Mouse (Mus musculus) urinary bladder, adult 18-20 months (tissue): ENCODE results near the gene Cry2.

Source experiments
- DNase-seq, 2 experiments: peaks; one replicate each; pipeline ENCODE4 v3.0.0; 2022; ENCODE audit warnings: low spot score in 2 of 2, mixed read lengths in 2 of 2

The Cry2 gene

GRCm38 (mm10) chr2:92370821-92371805 is 62.7 kb downstream of the Cry2 start:
- peak; percentile 74 to 82 for DNase-seq

GRCm38 (mm10) chr2:92370375-92370774 is 63.5 kb downstream of the Cry2 start:
- DNase-seq = peak in 1 of 2 experiments; percentile 45

DNA sequence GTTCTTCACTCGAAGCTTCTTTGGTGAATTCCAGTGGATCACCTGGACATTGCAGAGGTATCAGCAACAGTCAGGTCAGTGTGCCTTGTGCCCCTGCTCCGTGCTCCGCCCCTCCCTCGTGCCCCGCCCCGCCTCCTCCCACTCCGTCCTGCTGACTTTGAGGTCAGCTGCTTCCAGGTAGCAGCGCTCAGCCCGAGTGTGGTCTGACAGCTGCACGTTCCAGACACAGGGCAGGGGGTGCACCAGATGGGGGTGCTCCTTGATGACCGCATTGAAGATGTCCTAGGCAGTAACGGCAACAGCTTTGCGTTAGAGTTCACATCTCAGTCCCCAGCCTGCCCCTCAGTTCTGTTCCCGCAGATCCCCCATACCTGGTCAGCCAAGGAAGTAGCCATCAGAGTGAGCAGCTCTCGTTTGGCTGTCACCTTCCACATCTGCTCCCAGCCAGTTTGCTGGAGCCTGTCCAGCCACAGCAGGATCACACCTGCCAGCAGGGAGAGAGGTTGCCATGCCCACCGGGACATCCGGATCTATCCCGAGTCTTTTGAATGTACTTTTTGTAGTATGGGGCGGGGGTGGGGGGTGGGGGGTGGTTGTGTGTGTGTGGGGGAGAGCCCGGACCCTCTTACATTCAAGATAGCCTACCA is 66.3 kb downstream of the Cry2 start:
- DNase-seq = no peak

- DNase-seq = no peak
Measured at GRCm38 (mm10) chr2:92365568-92365967, 68.3 kb downstream of the Cry2 start.

- DNase-seq = no peak
Measured at GRCm38 (mm10) chr2:92364086-92364485, 69.8 kb downstream of the Cry2 start.

DNA sequence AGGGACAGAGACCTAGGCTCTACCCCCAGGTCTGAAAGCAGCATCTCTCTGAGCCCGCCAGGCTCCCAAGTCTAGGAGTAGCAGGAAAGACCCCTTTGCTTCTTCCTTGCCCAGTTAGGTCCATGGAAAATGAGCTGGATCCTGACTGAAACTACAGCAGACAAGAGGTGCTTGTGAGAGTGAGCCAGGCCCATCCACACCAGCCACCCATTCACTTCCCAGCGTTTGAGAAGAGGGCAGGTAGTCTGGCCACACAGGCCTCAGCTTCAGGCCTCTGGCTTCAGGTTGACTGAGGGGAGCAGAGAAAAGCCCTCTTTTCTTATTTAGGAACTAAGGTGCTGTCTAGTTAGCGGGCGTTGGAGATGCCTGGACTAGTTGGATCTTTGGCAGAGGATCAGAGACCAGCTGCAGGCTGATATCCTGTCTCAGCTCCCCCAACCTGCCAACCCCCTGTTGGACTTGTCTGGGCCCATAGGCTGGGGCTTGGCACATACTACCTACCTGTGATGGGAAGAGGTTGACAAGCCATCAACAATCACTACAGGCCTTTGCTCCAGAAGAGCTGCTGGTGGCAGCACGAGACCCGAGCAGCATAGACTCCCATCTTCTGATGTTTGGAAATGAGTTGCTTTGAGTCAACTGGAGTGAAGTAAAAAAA is 71.1 kb downstream of the Cry2 start:
- DNase-seq = no peak

- DNase-seq = no peak
Measured at GRCm38 (mm10) chr2:92361795-92362194, 72.0 kb downstream of the Cry2 start.

DNA sequence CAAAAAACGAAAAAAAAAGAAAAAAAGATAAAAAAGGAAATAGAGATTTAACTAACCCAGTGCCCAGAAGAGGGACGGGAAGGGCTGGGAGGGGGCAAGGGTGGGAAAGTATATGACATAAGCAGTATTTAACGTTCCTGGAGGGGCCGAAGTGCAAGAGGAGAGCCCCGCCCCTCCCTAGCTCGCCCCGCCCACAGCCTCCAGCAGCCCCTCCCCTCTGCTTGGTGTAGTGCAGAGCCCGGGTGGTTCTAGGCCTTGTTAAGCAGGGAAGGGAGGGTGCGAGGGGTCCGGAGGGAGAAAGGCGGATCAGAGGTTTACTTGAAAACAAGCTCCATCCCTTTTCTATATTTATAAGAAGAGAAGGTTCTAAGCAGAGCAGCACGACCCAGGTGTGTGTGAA is 73.0 kb downstream of the Cry2 start:
- DNase-seq = no peak

GRCm38 (mm10) chr2:92360186-92360823 is 73.5 kb downstream of the Cry2 start:
- DNase-seq = no peak

GRCm38 (mm10) chr2:92359301-92359700 is 74.5 kb downstream of the Cry2 start:
- DNase-seq = no peak

GRCm38 (mm10) chr2:92354224-92354623 is 79.6 kb downstream of the Cry2 start:
- DNase-seq = no peak
